Mouse (Mus musculus): Measurements from ENCODE around the gene Gm21721. TPM values are rescaled to one million over a fixed set of nuclear protein-coding genes. Genes with fewer than 3 reads are reported as not detected.
"Not testable (repeated sequence)": the region's sequence is repeated elsewhere in the genome, so short reads cannot be mapped to it uniquely, and the experiment has no call there.

Gm21721 gene
- not detected in 2 replicates for polyA plus RNA-seq (2015; fragmentation: Nextera tagmentation; extraction: Ambion mirVana)

GRCm38 (mm10) chrY:9202090-9202489 lies at the start of gene Gm21721:
TSS of gene Gm21721 (minus strand) at chrY:9202190.
- not testable (repeated sequence) for H3K4me2 ChIP-seq (replicated peaks); H3K36me3 ChIP-seq; H3K4me1 ChIP-seq; H3K9ac ChIP-seq (replicated peaks); H3K27ac ChIP-seq (replicated peaks); ATAC-seq (replicated peaks); H3K9me3 ChIP-seq; H3K4me3 ChIP-seq; H3K27me3 ChIP-seq
- no CpG with 5 or more reads among the region's 2 CpGs for WGBS

Other genes with a start within 250 kb of the Gm21721 start
- gene Gm21292, start 68.3 kb downstream of the Gm21721 start, polyA plus RNA-seq (2015; fragmentation: Nextera tagmentation; extraction: Ambion mirVana): not detected in 2 replicates
- not detected in 2 replicates for gene Gm21812, start 145.0 kb upstream of the Gm21721 start, polyA plus RNA-seq (2015; fragmentation: Nextera tagmentation; extraction: Ambion mirVana)
- gene Gm21874, start 214.0 kb upstream of the Gm21721 start, polyA plus RNA-seq (2015; fragmentation: Nextera tagmentation; extraction: Ambion mirVana): not detected in 2 replicates